Mouse (Mus musculus): ENCODE results near the gene Stk10.

Stk10 gene

DNA sequence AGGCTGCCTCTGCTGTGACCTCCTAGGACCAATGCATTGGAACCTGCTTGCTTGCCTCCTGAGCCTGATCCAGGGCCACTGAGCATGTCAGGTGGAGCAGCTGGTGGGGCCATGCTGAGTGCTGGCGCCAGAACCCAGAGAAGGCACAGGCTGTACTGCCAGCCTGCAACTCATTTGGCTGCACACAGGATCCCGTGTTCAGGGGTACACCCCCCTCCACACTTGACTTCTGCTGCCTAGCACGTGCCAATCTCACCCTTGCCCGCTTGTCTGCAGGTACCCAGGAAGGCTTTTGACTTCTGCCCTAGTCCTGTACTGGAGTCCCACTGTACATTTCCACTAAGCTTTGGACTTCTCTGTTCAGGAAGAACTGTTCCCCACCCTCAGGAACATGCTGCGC, 90.1 kb downstream of the Stk10 start:
- CTCF ChIA-PET: no interaction called here

DNA sequence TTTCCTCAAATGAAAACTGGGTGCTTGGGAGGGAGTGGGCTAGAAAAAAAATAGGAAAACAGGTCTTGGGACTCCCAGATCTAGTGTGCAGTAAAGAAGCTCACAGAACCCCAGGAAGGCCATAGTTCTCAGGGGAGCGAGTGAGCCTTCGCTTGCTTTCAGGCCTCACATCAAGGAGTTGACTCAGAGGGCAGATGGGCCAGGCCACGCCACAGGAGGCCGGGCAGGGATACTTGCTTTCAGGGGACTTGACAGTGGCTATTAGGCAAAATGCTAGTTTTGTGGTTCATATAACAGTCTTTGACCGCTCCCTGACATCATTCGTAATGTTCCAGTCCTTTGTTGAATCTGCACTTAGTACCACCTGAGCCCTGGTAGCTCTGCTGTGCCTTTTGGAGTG, 90.8 kb downstream of the Stk10 start:
- CTCF ChIA-PET: no interaction called here

DNA sequence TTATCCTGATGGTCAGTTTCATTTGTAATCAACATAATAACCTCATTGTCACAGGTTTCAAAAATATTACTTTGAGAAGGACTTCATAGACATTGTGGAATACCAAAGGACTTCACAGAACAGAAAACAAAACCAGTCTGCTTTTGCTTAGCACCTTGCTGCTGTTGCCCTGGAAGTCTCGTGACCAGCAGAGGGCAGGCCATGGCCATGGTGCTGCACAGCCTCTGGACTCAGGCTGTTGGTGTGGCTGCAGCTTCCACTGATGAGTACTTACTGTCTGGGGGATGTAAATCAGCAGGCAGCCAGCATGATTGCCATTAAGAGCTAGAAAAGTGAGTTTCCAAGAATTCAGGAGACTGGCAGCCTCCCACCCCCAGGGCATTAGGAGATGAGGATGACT, 92.6 kb downstream of the Stk10 start:
- CTCF ChIA-PET: no interaction called here

DNA sequence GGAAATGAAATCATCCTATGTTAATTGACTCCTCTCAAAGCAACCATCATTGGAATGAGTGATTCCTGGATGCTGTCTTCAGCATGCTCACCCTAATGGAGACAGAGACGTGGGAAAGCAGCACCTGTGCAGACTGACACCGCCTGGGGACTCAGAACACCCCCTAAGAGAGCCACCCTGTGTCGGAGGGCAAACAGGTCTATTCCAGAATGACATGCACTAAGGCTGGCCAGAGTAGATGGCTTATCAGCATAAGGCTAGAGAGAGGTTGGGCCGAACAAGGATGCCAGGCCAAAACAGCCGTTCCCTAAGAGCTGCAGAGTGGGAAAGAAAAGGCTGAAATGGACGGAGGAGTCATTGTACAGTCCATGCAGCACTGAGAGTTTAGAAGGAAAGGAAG, 93.0 kb downstream of the Stk10 start:
- CTCF ChIA-PET: no interaction called here

DNA sequence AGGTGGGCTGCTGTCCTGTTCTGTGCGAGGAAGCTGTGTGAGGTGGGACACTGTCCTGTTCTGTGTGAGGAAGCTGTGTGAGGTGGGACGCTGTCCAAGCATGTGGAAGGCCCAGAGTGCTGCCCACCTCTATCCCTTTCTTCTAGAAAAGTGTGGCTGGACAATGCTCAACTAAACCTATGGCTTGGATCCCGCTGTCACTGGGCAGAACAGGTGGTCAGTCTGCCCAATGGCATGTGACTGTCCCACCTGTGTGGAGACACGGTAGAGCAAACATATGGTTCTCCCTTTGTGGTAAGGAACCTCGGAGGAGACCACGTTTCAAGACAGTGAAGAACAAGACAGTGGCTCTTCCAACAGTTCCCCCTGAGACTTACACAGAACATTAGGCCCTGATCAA, 94.8 kb downstream of the Stk10 start:
- CTCF ChIA-PET: no interaction called here

DNA sequence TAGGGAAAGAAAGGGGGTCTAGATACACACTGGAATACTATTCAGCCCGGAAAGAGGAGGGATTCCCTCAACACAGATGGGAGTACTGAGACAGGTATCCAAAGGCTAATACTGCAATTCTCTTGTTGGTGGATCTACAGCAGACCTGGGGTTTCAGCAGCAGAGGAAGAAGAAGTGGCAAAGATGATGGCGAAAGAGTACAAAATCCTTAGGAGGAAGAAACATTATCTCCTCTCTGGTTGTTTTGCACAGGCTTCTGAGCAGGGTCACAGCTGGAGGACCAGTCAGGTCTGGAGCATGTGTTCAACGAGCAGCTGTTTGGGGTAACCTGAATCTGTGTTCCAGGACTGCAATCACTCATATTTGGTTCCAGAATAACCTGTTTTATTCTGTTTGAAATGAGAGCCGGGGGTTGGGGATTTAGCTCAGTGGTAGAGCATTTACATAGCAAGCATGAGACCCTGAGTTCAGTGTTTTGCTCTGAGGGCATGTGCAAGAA, 96.7 kb downstream of the Stk10 start:
- CTCF ChIA-PET: interaction anchor here (0.6 kb wide), 1 partner anchor 80 kb away, joined by 4 read pairs; no protein-coding TSS in a partner anchor

DNA sequence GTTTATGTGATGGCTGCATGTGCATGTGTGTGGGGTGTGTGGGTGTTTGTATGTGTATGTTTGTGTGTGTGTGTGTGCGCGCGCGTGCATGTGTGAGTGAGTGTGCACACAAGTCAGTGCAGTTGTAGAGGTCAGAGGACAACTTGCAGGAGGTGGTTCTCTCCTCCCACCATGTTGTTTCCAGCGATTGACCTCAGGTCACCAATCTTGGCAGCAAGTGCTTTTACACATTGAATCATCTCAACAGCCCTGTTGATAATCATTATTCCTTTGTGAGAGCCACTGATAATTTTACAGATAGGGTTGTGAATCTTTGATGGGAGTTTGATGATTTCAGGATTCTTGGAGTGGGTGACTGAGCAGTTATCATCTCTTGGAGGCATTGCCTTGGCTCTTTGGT, 99.6 kb downstream of the Stk10 start:
- CTCF ChIA-PET: interaction anchor here (0.7 kb wide), 1 partner anchor 720 kb away, joined by 3 read pairs; no protein-coding TSS in a partner anchor

DNA sequence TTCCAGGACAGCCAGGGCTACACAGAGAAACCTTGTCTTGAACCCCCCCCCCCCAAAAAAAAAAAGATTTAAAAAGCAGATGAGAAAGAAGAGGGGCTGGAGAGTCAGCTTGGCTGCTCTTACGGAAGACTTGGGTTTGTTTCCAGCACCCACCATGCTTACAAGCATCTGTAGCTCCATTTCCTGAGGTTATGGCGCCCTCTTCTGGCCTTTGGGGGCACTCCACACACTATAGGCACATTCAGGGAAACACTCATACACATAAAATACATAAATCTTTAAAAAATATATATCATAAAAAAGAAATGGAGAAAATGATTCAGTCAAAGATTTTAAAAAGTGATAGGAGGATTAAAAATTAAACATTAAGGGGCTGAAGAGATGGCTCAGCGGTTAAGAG, 100.4 kb downstream of the Stk10 start:
- CTCF ChIA-PET: interaction anchor here (0.6 kb wide), 1 partner anchor 15 kb away, joined by 6 read pairs; no protein-coding TSS in a partner anchor

DNA sequence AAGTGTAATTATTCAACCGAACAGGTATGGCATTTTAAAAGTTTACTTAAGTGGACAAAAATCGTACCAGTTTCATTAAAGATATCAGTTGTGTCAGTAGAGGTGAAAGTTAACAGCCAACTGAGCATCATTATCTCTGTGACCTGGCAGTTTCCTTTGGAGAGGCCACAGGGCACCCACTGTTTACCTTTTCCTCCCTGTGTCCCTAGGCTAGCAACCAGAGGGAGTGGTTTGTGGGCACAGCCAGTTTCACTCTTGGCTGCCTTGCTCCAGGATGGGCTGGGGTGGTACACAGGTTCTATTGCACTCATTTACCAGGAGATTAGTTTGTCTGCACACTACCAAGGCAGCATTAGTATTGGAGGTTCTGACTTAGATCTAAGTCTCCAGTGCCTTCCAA, 101.0 kb downstream of the Stk10 start:
- CTCF ChIA-PET: no interaction called here

DNA sequence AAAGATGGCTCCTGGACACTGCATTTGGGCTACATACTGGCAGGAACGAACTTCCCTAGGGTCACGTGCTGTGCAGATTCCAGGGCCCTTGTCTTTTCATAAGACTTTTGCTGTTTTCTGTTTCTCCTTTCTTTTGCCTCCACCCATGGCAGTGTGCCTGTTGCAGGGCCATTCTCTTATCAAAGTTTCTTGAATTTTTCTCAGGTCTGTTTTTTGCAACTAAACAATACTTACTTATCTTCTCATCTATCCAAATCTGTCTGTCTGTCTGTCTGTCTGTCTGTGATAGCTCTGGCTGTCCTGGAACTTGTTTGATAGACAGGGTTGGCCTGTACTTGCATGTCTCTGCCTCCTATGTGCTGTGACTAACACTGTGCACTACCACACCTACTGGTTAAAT, 101.7 kb downstream of the Stk10 start:
- CTCF ChIA-PET: no interaction called here

DNA sequence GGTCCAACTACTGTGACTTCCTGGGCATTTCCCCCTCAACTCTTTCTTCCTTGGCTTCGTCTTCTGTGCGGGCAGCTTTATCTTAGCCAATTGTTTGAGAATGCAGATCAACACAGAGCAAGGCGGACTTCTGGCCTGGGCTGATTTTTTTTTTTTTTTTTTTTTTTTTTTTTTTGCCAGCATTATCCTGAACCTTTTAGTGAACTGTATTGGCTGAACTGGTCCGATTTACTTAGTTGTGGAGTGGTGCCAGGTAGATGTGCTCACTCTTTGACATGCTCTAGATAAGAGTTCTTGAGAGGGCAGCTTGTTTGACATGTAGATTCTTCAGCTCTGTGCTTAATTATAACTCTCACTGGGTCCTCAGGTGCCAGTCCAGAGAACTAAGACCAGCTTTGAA, 103.2 kb downstream of the Stk10 start:
- CTCF ChIA-PET: interaction anchor here (0.6 to 0.9 kb wide), 4 partner anchors 62 to 513 kb away, joined by 3 to 16 read pairs (median 10); no protein-coding TSS in a partner anchor

DNA sequence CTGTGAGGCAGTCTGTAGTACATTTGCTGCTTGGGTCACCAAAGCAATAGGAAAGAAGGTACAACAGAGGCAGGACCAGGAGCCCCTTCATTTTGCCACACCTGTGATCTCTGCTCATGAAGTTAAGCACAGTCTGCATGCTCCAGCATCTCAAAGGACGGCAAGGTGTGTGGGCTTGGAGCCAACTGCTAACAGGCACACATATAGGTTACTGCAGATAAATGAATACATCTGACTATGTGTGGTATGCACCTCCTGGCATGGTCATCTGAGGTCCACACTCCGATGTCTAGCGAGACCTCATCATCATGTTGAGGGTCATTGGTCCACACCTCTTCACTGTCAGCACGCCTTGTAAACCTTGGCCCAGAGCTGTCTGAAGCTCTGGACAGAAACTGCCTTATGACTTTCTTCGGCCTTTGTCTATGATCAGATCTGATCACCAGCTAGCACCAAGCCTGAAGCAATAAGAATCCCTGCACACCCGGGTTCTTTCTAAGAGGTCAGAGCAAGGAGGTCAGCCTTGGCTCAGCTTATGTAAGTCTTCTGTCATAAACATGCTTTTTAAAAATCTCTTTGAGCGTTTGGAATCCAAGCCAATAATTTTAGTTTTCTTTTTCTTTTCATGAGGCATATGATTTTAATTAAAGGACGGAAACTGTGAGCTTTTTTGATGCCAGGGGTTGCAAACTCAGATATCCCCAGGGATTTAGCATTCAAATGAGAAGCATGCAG, 105.6 kb downstream of the Stk10 start:
- CTCF ChIA-PET: no interaction called here

DNA sequence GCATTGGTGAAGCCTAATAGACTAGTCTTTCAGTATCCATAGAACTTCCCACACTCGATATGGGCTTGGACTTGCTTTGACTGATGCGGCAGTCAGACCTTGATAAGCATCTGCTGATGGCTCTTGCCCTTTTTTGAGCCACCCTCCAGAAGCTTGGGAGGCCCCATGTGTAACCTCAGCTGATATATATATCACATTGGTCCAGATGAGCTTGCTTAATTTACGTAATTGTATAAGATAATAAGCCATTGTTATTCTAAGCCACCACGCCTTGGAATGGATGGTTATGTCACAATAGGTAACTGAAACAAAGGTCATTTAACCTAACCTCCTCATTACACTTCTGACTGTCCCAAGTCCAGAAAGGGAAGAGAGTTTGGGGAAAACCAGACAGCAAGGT, 107.5 kb downstream of the Stk10 start:
- CTCF ChIA-PET: no interaction called here

DNA sequence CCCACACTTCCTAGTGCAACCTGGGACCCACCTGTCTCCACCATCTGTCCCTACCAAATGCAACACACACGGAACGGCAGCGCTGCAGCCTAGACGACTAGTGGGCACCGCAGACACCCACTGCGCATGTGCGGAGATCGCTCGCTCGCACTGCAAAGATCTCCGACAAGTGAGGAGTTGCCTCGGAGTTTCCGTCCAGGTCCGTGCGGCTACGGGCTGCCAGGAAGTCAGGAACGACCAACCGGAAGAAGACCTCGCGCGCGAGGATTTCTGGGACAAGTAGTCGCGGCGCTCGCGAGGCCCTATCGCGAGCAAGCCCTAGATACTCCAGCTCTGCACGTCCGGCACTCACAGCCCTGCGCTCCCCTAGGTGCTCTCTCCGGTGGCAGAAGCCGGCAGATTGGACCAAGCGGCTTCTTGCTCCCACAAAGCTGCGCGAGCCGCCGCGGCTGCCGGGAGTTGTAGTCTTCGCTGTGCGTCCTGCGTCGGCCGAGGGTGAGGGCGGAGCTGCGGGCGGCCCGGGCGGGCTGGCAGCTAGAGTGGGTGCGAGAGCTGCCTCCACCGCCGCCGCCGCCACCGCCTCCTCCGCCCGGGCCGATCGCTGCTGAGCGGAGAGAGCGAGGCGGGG, 109.3 kb downstream of the Stk10 start, which contains the start of gene Fbxw11:
Fbxw11 (plus strand) TSS at position 476 of the 628 bp plus-strand sequence.
- CTCF ChIA-PET: interaction anchor here (1.0 kb wide), 1 partner anchor 22 kb away, joined by 3 read pairs; no protein-coding TSS in a partner anchor

DNA sequence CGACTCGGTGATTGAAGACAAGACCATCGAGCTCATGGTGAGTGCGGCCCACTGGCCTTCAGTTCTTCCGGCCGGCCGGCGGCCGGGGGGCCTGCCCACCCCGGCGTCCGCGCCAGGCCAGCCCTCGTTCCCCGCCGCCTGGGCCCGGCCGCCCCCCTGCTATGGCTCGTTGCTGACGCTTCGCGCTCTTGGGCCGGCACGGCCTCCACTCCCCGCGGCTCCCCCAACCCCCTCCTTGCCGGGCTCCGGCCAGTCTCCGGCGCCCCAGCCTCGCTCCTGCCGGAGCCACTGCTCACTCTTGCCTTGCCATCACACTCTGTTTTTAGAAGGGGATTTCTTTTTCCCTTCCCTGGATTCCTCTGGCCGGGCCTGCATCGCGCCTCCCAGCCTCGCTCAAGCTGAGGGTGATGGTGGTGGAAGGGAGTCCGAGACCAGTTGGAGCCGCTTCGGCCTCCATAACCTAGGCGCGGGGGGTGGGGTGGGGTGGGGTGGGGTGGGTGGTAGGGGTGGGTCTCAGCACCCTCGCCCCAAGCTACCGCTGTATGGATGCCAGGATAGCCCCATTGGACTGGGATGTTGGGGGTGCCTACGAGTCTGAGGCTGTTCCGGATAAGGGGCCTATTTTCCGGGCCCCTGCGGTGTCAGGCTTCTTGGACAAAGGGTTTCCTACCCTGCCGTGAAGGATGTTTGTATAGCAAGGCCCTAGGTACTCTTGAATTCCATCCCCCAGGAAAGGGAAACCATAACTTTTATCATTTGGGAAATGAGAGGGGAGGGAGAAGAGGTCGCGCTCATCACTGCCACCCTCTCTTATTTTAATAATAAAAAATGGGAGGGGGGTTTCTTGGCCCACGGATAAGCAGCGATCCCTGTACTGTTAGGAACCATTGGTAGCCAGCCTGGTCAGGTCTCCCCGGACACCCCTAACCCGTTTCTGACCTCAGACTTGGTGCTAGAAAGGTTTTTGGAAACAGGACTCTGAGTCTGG, 110.1 kb downstream of the Stk10 start:
- CTCF ChIA-PET: no interaction called here

DNA sequence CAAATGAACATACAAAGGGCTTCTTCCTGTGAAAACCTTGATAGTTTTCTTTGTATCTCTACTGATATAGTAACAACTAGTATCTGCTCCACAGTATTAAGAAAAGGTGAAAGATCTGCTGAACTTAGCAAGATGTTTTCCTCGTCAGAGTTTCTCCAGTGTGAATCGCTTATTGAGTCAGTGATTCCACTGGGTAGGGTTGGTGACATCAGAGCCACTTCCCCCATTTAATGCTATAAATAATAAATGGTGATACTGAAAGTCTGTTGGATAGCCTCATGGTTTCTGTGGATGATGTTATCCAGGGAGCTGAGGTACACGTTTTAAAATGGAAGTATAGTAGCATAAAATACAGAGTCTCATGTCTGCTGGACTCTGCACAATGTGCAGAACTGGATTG, 110.9 kb downstream of the Stk10 start:
- CTCF ChIA-PET: no interaction called here

DNA sequence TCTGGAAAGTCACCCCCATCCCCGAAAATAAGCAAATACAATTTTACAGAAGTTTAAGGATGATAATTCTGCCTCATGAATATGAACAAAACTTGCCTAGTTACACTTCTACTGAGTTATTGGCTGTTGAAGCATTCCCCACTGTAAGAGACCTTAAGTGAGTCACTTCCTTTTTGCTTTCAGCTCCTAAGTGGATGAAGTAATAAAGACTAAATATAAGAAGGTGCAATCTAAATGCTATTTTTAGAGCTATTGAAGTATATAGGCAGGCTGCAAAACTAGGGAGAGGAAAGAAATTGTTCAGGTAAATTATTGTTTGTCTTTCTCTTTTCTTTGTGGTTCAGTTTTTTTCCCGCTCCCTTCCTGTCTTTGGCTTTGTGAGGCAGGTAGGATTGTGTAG, 114.2 kb downstream of the Stk10 start:
- CTCF ChIA-PET: no interaction called here

DNA sequence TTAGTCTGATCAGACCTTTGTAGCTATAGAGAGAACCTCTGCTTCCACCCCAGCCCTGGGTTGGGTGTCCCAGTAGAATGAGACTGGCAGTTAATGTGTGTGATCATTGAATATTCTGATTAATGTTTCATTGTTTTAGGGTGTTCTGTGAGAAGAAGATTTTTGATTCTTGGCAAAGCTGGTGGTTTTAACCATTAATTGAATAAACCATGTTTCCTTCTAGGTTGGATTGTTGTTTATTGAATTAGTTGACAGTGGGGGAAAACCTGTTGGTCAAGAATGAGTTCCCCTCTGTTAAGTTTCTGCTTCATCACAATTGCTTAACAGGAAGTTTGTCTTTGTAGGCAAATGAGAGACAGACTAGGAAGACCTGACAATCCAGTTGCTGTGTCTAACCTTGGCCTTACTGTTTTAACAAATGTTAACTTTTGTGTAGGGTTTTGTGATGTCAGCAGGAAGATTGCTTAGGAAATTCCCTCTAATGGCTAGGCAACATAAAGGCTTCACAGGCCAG, 117.2 kb downstream of the Stk10 start:
- CTCF ChIA-PET: no interaction called here

DNA sequence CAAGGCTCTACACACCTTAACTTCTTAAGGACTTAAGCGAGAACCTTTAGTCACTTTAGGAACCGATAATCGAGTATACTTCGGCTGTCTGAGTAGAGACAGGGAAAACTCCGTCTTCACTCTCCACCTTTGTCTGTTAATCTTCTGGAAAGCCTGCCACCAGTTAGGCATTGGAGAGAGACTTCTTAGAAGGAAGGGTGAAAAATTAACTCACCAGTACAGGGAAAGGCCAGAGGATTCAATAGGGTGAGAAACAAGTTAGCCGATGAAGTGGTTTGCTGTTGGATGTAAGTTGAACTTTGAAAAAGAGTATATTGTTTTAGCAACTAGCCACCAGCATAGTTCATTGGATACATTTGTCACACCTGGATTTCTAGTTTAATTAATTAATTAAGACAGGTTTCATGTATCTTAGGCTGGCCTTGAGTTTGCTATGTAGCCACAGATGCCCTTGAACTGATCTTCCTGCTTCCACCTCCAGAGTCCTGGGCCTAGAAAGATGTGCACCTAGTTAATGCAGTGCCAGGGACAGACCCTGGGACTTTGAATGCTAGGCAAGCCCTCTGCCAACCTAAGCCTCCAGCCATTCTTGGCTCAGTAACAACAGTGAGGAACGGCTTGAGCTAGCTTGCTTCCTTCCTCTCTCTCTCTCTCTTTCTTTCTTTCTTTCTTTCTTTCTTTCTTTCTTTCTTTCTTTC, 117.9 kb downstream of the Stk10 start:
- CTCF ChIA-PET: no interaction called here

DNA sequence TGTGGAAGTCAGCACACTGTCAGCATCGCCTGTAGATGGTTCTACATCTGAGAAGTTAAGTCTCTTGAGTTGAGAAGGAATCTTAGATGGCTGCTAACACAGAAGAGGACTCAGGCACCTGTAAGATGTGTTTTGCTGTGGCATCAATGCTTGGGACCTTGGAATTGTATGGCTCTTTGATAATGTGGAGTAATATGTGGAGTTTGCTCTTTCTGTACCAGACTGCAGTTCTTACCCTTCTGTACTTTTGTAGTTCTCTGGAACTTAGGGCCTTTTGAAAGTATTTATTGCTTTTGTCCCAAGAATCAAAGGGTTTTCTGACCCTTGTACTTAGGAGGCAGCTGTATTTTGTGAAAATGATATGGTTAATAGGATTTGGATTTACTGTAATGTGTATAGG, 118.6 kb downstream of the Stk10 start:
- CTCF ChIA-PET: no interaction called here

DNA sequence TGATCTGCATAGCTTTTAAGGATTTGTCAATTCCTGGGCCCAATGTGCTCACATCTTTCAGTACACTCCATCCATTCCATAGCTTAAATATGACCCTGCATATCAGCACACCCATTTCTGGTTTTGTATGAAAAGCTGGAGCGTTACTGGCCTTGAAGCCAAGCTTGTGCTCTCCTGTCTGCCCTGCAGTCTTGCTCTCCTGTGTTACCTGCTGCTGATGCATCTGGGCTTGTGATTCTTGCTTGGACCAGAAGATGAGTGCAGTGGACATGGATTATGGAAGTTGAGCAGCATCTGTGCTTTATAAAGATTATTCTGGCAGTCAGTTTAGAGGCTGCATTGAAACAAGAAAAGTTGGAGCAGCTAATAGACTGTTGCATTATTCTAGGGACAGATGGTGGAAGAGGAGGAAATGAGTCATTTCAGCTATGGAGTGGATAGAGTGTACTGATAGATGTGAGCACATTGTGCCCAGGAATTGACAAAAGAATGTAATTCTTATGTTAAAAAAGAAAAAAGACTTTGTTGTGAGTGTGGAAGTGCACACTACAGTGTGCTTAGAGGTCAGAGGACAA, 129.1 kb downstream of the Stk10 start:
- CTCF ChIA-PET: no interaction called here

Measured in spleen, embryonic (tissue).